Mouse (Mus musculus) midbrain, embryonic 12.5 days (tissue): ENCODE measurements around the gene Itprid2. TPM values are rescaled to one million over a fixed set of nuclear protein-coding genes. Genes with fewer than 3 reads are reported as not detected.

Experiments
- ATAC-seq: fragments of 200-750 bp; cut with Nextera tagmentation; 2 replicates; pipeline ENCODE4 v1.8.0; 2017; ENCODE audit warnings: low read depth, moderate TSS enrichment, moderate library complexity; ENCODE audit not compliant: low FRiP score
- H3K27ac ChIP-seq: fragments of 300-500 bp; sonication (generic); replicated peaks from 2 replicates; pipeline ENCODE4 v1.5.1; 2016; ENCODE audit warnings: mild to moderate bottlenecking
- H3K27me3 ChIP-seq: fragments of 300-500 bp; sonication (generic); 2 replicates; pipeline ENCODE4 v1.6.1; 2016; ENCODE audit warnings: mild to moderate bottlenecking
- H3K36me3 ChIP-seq: fragments of 300-500 bp; sonication (generic); 2 replicates; pipeline ENCODE4 v1.6.1; 2016
- H3K4me1 ChIP-seq: fragments of 300-500 bp; sonication (generic); 2 replicates; pipeline ENCODE4 v1.6.1; 2016
- H3K4me2 ChIP-seq: fragments of 300-500 bp; sonication (generic); replicated peaks from 2 replicates; pipeline ENCODE4 v1.6.1; 2016; ENCODE audit warnings: mild to moderate bottlenecking, moderate library complexity
- H3K4me3 ChIP-seq: fragments of 300-500 bp; sonication (generic); 2 replicates; pipeline ENCODE4 v1.5.1; 2016; ENCODE audit warnings: mild to moderate bottlenecking
- H3K9ac ChIP-seq: fragments of 300-500 bp; sonication (generic); replicated peaks from 2 replicates; pipeline ENCODE4 v1.6.1; 2016; ENCODE audit warnings: mild to moderate bottlenecking, moderate library complexity
- H3K9me3 ChIP-seq: fragments of 300-500 bp; sonication (generic); 2 replicates; pipeline ENCODE4 v1.6.1; 2016; ENCODE audit warnings: mild to moderate bottlenecking
- WGBS: fragments of 180-500 bp; shearing (Covaris S2); methylation state at CpG from one replicate; pipeline ENCODE4 v1.1.7; 2016; 5-methylcytosine and 5-hydroxymethylcytosine counted together
- polyA plus RNA-seq: library from polyadenylated mRNA; unstranded; fragments of >200 nt; fragmentation: Nextera tagmentation; extraction: Ambion mirVana; gene quantifications from 2 replicates; pipeline ENCODE4 v1.2.1, GENCODE M21; 2016

Itprid2 gene
- polyA plus RNA-seq, 1 experiment from 2014 or later, result 5.2 TPM

- WGBS, result 75% methylated on average over 3 of the region's 3 CpGs
- Histone ChIP-seq H3K9me3 (no peaks in the 10 kb centered on the region), H3K36me3 (no peaks in the 10 kb centered on the region), H3K27me3 (no peaks in the 10 kb centered on the region), H3K4me2 (no peak overlapping the region), H3K9ac (no peak overlapping the region), H3K27ac (no peak overlapping the region), H3K4me3 (no peak overlapping the region), H3K4me1 (no peaks in the 10 kb centered on the region)
- ATAC-seq, result no peak
Measured at GRCm38 (mm10) chr2:79690838-79691237, 55.7 kb downstream of the Itprid2 start.

- Histone ChIP-seq H3K4me3 (no peak overlapping the region), H3K27ac (no peak overlapping the region), H3K27me3 (no peaks in the 10 kb centered on the region), H3K36me3 (no peaks in the 10 kb centered on the region), H3K9ac (no peak overlapping the region), H3K9me3 (no peaks in the 10 kb centered on the region), H3K4me2 (no peak overlapping the region), H3K4me1 (no peaks in the 10 kb centered on the region)
- 87% methylated on average over 4 of the region's 4 CpGs for WGBS
- no peak for ATAC-seq
Measured at GRCm38 (mm10) chr2:79695190-79695589, 60.0 kb downstream of the Itprid2 start.

GRCm38 (mm10) chr2:79695939-79696338, 60.8 kb downstream of the Itprid2 start:
- Histone ChIP-seq H3K27me3 (no peaks in the 10 kb centered on the region), H3K27ac (no peak overlapping the region), H3K4me2 (no peak overlapping the region), H3K4me1 (no peaks in the 10 kb centered on the region), H3K36me3 (no peaks in the 10 kb centered on the region), H3K4me3 (no peak overlapping the region), H3K9ac (no peak overlapping the region), H3K9me3 (no peaks in the 10 kb centered on the region)
- ATAC-seq, result no peak
- WGBS, result 92% methylated on average over 12 of the region's 12 CpGs

- 87% methylated on average over 10 of the region's 10 CpGs for WGBS
- no peaks in the 10 kb centered on the region for H3K4me1 ChIP-seq
- no peak for ATAC-seq
- H3K4me3 ChIP-seq, result no peak overlapping the region
- H3K27ac ChIP-seq, result no peak overlapping the region
- H3K9me3 ChIP-seq, result no peaks in the 10 kb centered on the region
- H3K4me2 ChIP-seq, result no peak overlapping the region
- no peaks in the 10 kb centered on the region for H3K27me3 ChIP-seq
- H3K9ac ChIP-seq, result no peak overlapping the region
- H3K36me3 ChIP-seq, result no peaks in the 10 kb centered on the region
Measured at GRCm38 (mm10) chr2:79696478-79697230, 61.5 kb downstream of the Itprid2 start.

GRCm38 (mm10) chr2:79698166-79698565, 63.0 kb downstream of the Itprid2 start:
- 78% methylated on average over 2 of the region's 2 CpGs for WGBS
- no peaks in the 10 kb centered on the region for H3K4me1 ChIP-seq
- H3K9me3 ChIP-seq, result no peaks in the 10 kb centered on the region

GRCm38 (mm10) chr2:79704773-79705172, 69.6 kb downstream of the Itprid2 start:
- H3K9me3 ChIP-seq, result no peaks in the 10 kb centered on the region
- H3K4me2 ChIP-seq, result no peak overlapping the region
- H3K27ac ChIP-seq, result no peak overlapping the region
- ATAC-seq, result no peak
- no peak overlapping the region for H3K9ac ChIP-seq
- no peaks in the 10 kb centered on the region for H3K4me1 ChIP-seq
- H3K36me3 ChIP-seq, result no peaks in the 10 kb centered on the region
- no peaks in the 10 kb centered on the region for H3K27me3 ChIP-seq
- 85% methylated on average over 2 of the region's 2 CpGs for WGBS
- no peak overlapping the region for H3K4me3 ChIP-seq

More at GRCm38 (mm10) chr2:79698166-79698565, 63.0 kb downstream of the Itprid2 start:
- Histone ChIP-seq H3K4me2 (no peak overlapping the region), H3K36me3 (no peaks in the 10 kb centered on the region), H3K9ac (no peak overlapping the region), H3K27ac (no peak overlapping the region), H3K27me3 (no peaks in the 10 kb centered on the region), H3K4me3 (no peak overlapping the region)
- no peak for ATAC-seq

GRCm38 (mm10) chr2:79707575-79707974, 72.4 kb downstream of the Itprid2 start, which contains the start of gene Ppp1r1c:
Ppp1r1c (plus strand) TSS chr2:79707780.
- Histone ChIP-seq H3K27ac (no peak within 1 kb of the TSS), H3K4me2 (no peak within 1 kb of the TSS), H3K9ac (no peak within 1 kb of the TSS), H3K4me3 (no peak within 1 kb of the TSS), H3K4me1 (no peaks in the 10 kb centered on the region), H3K27me3 (no peaks in the 10 kb centered on the region), H3K9me3 (no peaks in the 10 kb centered on the region), H3K36me3 (no peaks in the 10 kb centered on the region)
- no peak for ATAC-seq
- 84% methylated on average over 6 of the region's 6 CpGs for WGBS

- no peaks in the 10 kb centered on the region for H3K27me3 ChIP-seq
- no peaks in the 10 kb centered on the region for H3K36me3 ChIP-seq
- no peaks in the 10 kb centered on the region for H3K4me1 ChIP-seq
- 83% methylated on average over 3 of the region's 3 CpGs for WGBS
- no peaks in the 10 kb centered on the region for H3K9me3 ChIP-seq
- no peak overlapping the region for H3K4me2 ChIP-seq
- no peak overlapping the region for H3K27ac ChIP-seq
- H3K9ac ChIP-seq, result no peak overlapping the region
- H3K4me3 ChIP-seq, result no peak overlapping the region
- no peak for ATAC-seq
Measured at GRCm38 (mm10) chr2:79713662-79714091, 78.5 kb downstream of the Itprid2 start.

- H3K4me2 ChIP-seq, result no peak overlapping the region
- no peaks in the 10 kb centered on the region for H3K36me3 ChIP-seq
- 87% methylated on average over 6 of the region's 6 CpGs for WGBS
- no peak for ATAC-seq
- H3K27me3 ChIP-seq, result no peaks in the 10 kb centered on the region
- no peak overlapping the region for H3K9ac ChIP-seq
- no peaks in the 10 kb centered on the region for H3K4me1 ChIP-seq
- H3K4me3 ChIP-seq, result no peak overlapping the region
- no peak overlapping the region for H3K27ac ChIP-seq
- no peaks in the 10 kb centered on the region for H3K9me3 ChIP-seq
Measured at GRCm38 (mm10) chr2:79714745-79715144, 79.6 kb downstream of the Itprid2 start.

- 62% methylated on average over 2 of the region's 2 CpGs for WGBS
- no peaks in the 10 kb centered on the region for H3K9me3 ChIP-seq
- no peak for ATAC-seq
- no peak overlapping the region for H3K4me2 ChIP-seq
- no peak overlapping the region for H3K27ac ChIP-seq
- no peaks in the 10 kb centered on the region for H3K27me3 ChIP-seq
- no peak overlapping the region for H3K9ac ChIP-seq
- H3K36me3 ChIP-seq, result no peaks in the 10 kb centered on the region
- no peak overlapping the region for H3K4me3 ChIP-seq
- H3K4me1 ChIP-seq, result no peaks in the 10 kb centered on the region
Measured at GRCm38 (mm10) chr2:79715925-79716324, 80.8 kb downstream of the Itprid2 start.

- no peaks in the 10 kb centered on the region for H3K27me3 ChIP-seq
- no peak for ATAC-seq
- H3K4me3 ChIP-seq, result no peak overlapping the region
- H3K9ac ChIP-seq, result no peak overlapping the region
- H3K9me3 ChIP-seq, result no peaks in the 10 kb centered on the region
- H3K36me3 ChIP-seq, result no peaks in the 10 kb centered on the region
- H3K4me1 ChIP-seq, result no peaks in the 10 kb centered on the region
- no peak overlapping the region for H3K4me2 ChIP-seq
- H3K27ac ChIP-seq, result no peak overlapping the region
Measured at GRCm38 (mm10) chr2:79717846-79718245, 82.7 kb downstream of the Itprid2 start.

GRCm38 (mm10) chr2:79722415-79722814, 87.3 kb downstream of the Itprid2 start:
- Histone ChIP-seq H3K9me3 (no peaks in the 10 kb centered on the region), H3K4me1 (no peaks in the 10 kb centered on the region), H3K4me2 (no peak overlapping the region), H3K9ac (no peak overlapping the region), H3K27ac (no peak overlapping the region), H3K4me3 (no peak overlapping the region), H3K36me3 (no peaks in the 10 kb centered on the region), H3K27me3 (no peaks in the 10 kb centered on the region)
- 85% methylated on average over 1 of the region's 1 CpGs for WGBS
- ATAC-seq, result no peak
